Mouse (Mus musculus) neutrophil, adult 5-6 weeks (primary cell): Measurements from ENCODE around the gene Elmsan1. TPM values are rescaled to one million over a fixed set of nuclear protein-coding genes. Genes with fewer than 3 reads are reported as not detected.

Experiments
- ATAC-seq: fragments of 151-379, 151-347 bp; 2 replicates; pipeline ENCODE4 v1.8.0; 2017; ENCODE audit warnings: mild to moderate bottlenecking, moderate TSS enrichment; ENCODE audit not compliant: insufficient number of reproducible peaks, poor library complexity, low FRiP score, severe bottlenecking; ENCODE audit errors: extremely low read depth
- total RNA-seq: library from RNA; stranded (forward); fragments of 200-1000 nt; gene quantifications from 2 replicates; pipeline ENCODE4 v1.2.3, GENCODE M21; 2017

The Elmsan1 gene
- total RNA-seq, 1 experiment from 2014 or later, result 84.4 TPM

GRCm38 (mm10) chr12:84217508-84218131 is 1.1 kb downstream of the Elmsan1 start:
- ATAC-seq, result peak; percentile 49

GRCm38 (mm10) chr12:84217111-84217507 is 1.6 kb downstream of the Elmsan1 start:
- no peak for ATAC-seq

DNA sequence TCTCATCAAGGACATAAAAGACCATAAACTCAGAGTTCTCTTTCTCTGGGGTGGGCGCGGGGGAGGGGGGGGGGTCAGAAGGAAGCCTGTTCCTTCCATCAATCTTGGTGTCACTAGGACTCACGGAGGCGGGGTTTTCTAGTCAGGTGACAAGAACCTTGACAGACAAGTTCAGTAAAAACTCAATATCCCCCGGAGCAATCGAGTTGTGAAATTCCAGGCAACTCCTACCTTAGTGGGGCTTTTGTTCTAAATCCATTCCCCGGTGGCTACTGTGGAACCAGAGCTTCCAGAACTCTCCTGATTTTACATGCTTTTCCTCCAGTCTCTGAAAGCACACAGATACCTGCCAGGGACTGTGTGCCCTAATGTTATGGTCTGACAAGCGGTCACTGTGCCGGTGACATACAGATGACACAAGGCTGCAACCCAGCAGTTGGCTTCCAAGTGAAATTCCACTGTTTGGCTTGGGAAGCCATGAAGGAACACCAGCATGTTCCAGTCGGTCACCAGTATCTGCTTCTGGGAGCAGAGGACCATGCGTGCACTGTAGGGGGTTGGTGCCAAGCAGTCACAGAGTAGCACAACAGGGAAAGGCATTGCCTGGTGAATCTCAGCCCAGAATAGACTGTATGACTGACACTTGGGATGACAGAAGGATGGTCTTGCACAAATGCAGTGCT is 2.8 kb downstream of the Elmsan1 start:
- ATAC-seq, result no peak

DNA sequence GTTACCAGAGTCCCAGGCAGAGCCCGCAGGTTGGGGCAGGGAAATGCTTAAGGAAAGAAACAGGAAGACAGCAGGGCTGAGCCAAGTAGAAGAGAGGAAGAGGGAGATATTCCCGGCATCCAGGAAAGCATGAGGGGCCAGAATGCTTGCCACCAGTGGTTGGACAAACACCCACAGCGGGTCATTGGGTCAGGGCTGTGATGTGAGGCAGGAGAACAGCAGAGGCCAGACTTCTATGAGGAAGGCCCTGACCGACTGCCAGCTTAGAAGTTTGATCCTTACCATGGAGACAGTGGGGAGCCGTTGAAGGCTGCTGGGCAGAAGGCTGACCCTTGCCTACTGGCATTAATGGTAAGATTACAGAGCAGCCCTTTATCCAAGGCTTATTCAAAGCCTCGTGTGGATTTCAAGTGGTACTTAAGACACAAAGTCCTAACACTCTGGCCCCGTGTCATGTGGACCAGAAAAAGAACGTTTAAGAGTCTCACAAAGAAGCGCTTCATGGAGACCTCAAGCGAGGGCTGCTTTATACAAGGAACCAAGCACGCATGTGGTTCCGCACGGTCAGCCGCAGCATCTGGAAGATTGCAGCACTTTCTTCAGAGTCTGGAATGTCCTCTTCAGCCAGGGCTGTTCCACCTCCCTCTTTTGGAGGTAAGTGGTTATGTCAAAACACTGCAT is 4.0 kb downstream of the Elmsan1 start:
- no peak for ATAC-seq

GRCm38 (mm10) chr12:84212297-84212696 is 6.4 kb downstream of the Elmsan1 start:
- ATAC-seq, result no peak

GRCm38 (mm10) chr12:84211021-84211538 is 7.6 kb downstream of the Elmsan1 start:
- ATAC-seq, result no peak

DNA sequence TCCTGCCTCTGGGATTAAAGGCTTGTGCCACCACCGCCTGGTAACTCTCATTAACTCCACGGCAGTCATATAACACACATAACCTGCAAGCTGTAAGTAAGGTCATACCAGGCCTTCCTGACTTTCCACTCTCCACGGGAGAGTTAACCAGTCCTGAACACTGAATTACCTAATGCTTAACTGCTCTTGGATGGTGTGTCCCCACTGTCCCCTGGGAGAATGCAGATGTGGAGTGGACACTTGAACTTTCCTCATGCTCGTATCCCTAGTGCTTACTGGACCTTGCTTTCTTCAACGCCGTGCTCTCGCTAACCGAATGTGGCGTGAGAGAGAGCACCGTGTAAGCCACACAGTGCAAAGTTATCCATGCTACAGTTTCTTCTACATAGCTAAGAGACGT is 8.4 kb downstream of the Elmsan1 start:
- no peak for ATAC-seq

DNA sequence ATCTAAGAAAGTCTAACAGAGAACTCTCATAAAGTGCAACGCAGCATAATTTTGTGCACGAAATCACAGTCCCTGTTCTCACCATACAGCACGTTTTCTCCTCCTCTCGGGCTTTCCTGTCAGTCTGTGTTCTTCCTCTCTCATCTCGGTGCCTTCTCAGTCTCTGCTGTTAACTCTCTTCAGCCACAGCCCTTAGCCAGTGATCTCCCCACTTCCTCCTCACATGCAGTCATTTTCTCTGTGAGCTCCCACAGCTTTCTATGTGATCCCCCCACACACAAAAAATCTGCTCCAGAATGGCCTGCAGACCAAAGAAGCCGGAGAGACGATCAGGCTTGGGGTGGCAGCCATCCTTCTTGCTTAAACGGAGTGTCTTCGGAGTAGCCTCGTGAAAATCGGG is 9.6 kb downstream of the Elmsan1 start:
- ATAC-seq, result no peak

DNA sequence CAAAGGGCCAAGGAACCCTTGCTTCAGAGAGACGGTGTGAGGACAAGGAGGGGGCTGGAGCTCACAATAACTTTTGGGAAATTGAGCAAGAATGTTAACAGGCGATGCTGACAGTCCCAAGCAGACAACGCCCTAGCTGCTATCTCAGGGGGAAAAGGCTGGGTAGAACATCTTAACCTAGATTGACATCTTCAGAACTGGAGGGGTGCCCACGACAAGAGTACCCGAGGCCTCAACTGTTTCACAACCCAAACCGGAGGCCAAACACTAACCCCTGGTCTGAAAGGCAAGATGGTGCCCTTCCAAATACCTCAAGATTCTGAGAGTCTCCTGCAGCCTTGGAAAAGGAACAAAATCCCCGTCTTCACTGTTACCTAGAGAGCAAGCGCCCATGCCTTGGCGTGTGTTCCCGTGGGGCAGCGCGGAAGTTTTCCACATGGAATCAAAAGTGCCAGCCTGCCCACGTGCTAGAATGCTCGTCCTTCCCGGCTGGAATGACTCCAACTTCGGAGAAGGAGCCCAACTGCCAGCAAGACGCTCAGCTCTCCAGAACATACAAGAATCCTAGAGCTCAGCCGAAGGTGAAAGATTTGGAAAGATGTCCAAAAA is 11.4 kb downstream of the Elmsan1 start:
- no peak for ATAC-seq

GRCm38 (mm10) chr12:84206525-84206924 is 12.2 kb downstream of the Elmsan1 start:
- peak; percentile 66 for ATAC-seq

- ATAC-seq, result no peak
These were observed 13.0 kb downstream of the Elmsan1 start for GRCm38 (mm10) chr12:84205659-84206185.

DNA sequence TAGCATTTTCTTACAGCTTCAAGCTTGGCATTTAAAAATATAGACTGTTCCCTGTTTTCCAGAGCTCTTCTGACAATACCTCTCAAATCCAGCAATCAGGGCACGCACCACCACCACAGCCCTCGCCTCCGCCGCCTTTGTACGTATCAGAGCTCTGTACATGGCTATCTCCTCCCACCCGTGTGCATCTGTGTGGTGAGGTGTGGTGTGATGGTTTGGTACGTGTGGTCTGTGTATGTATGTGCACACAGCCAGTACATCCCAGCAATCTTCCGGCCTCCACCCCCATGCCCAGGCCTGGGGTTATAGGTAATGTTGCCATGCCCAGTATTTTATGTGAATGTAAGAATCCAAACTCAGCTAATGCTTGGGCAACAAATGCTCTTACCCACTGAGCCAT is 14.0 kb downstream of the Elmsan1 start:
- ATAC-seq, result no peak

GRCm38 (mm10) chr12:84203778-84204216 is 14.9 kb downstream of the Elmsan1 start:
- no peak for ATAC-seq

DNA sequence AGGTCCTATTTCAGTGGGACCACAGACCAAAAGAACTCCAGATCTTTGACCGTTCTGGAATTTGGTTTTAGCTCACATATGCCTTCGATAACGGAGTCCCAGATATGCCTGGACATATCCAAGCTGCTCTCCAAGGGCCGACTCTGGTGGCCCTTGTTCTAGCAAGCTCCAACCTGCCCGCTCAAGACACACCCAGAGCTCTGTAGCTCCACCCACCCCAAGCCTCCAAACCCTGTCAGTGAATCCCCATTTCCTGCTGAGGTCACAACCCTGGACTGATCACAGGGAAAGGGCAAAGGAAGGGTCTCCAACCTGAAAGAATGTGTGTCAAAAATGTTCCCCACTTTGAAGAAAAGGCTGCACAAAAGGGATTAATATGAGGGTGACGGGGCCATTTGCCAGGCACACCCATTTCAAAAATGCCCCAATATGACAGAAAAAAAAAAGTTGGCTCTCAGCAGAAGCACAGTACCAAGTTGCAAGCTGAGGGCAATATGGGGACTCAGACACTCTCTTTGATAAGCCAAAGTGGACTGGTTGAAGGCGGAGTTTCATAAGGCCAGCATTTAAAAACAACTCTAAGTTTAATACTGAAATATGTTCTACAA is 15.4 kb downstream of the Elmsan1 start:
- ATAC-seq, result no peak

GRCm38 (mm10) chr12:84202561-84202960 is 16.1 kb downstream of the Elmsan1 start:
- peak; percentile 53; the same call in 1 of the 2 replicates for ATAC-seq

DNA sequence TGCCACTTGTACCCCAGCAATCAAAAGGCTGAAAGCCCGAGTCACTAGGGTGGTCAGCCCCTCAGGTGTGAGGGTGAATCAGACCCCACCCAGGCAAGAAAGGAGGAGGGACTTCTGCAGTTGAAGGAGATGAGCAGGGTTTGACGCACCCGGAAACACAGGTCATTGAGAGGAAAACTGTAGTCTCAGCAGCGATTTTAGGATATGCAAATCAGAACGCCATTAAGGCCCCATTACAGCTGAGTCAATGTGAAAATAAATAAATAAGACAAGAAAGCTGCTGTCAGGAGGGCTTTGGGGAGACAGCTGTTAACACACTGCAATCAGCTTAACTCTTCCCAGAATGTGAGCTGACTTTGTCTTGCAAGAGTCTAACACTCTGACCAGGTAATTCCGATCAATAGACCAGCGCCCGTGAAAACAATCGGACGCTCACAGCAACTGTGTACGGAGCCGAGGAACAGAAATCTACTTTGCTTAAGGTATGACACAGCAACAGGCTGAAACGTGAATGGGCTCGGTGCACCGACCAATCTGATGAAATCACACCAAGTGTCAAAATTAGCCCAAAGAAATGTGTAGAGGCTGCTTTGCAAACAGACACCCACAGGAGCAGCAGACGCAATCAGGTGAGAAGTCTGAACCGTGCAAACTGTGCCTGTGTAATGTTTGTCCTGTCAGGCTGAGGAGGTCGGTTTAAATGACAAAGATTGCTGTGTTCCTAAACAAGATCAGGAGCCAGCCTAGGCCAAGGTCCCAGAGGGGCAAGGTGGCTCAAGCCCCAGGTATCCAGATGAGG is 16.8 kb downstream of the Elmsan1 start:
- ATAC-seq, result peak; percentile 28; the same call in 1 of the 2 replicates

DNA sequence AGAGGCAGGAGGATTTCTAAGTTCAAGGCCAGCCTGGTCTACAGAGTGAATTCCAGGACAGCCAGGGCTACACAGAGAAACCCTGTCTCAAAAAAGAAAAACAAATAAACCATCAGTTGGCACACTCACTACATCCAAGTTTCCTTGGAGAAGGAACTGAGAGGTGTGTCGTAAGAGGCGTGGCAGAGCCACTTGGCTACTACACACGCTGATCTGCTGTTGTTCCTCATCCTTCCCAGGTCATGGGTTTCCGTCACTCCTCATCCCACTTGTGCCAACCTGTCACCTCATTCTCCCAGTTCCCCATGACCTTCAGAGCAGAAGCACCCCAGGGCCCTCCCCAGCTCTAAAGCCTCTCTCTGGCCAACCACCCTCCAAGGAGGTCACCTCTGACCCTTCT is 17.5 kb downstream of the Elmsan1 start:
- ATAC-seq, result no peak

DNA sequence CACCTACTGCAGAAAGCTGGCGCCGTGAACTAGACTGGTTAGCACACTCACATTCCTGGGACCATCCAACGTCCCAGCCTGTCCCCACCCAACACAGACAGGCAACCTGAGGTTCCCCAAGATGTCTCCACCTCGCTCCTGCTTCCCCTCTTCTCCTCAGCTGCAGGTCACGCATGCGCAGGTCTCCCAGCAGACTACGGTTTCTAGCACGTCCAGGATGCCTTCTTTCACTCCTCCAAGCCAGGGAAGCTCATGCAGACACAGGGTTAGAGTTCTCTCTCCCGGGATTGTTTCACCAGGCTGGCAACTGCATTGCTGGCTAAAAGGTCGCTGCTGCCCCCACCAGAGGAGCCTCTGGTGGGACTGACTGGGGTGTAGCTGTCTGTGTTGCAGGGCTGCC is 19.8 kb downstream of the Elmsan1 start:
- no peak for ATAC-seq
